Mouse (Mus musculus): ENCODE data around the gene Rap1gap. TPM values are rescaled to one million over a fixed set of nuclear protein-coding genes. Genes with fewer than 3 reads are reported as not detected.

The Rap1gap gene
- polyA plus RNA-seq, 1 experiment from 2014 or later: 5.7 TPM

- 7% methylated on average over 11 of the region's 11 CpGs for WGBS
- ATAC-seq (replicated peaks; ENCODE audit: insufficient number of reproducible peaks, low FRiP score, low TSS enrichment, low read depth) (no peak), DNase-seq (ENCODE audit: low spot score) (peak; percentile 82)
- no peaks in the 10 kb centered on the region for H3K9me3 ChIP-seq (replicated peaks; ENCODE audit: control insufficient read depth, low read length)
- H3K27ac ChIP-seq (replicated peaks; ENCODE audit: low read depth, low read length): no peak overlapping the region
- no peak overlapping the region for H3K9ac ChIP-seq (replicated peaks; ENCODE audit: low read length)
- H3K36me3 ChIP-seq (replicated peaks; ENCODE audit: control insufficient read depth, insufficient read depth, low read depth, low read length): no peaks in the 10 kb centered on the region
- H3K4me2 ChIP-seq (ENCODE audit: low read depth, low read length): no peak overlapping the region
- peaks cover 14% of the 10 kb centered on the region for H3K27me3 ChIP-seq (ENCODE audit: control insufficient read depth, insufficient read depth, low read length)
- H3K4me3 ChIP-seq (ENCODE audit: low read depth, low read length): no peak overlapping the region
- H3K4me1 ChIP-seq (ENCODE audit: control insufficient read depth, insufficient read depth, low read length): no peaks in the 10 kb centered on the region; the same call in 1 of the 2 replicates
Observed at GRCm38 (mm10) chr4:137676057-137676456, 11.5 kb downstream of the Rap1gap start.

DNA sequence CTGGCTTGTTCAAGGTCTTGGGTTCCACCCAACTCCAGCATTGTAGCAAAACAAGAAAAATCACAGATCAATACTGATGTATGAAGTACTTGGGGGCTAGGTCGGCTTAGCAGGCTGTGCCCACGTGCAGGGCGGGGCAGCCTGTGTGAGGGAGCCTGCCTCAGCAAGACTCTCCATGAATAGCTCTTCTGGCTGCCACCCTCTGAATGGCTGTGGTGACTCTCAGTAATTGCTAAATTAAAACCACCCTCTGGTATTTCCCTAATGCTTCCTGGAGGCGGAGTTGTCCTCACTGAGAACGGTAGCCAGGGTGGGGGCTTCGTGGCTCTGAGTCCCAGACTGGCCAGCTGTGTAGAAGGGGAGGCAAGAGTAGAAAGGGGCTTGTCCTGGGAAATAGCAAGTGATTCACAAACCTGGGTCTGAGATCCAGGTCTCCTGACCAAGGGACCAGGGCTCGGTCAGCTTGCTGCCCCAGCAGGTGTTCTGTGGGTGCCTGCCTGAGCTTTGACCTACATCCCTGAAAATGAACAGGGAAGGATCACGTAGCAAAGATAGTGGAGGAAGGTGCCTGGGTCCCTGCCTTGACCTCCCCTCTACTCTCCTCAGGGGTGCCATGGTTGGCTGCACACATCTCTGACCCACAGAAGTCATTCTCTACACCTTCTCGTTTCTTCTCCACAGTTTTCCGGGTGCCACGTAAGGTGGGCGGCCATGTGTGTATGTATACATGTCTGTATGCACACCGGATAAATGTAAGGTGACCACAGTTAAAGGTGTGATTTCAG lies 12.4 kb downstream of the Rap1gap start:
- Histone ChIP-seq H3K4me3 (ENCODE audit: low read depth, low read length) (no peak overlapping the region), H3K9ac (replicated peaks; ENCODE audit: low read length) (no peak overlapping the region), H3K27me3 (ENCODE audit: control insufficient read depth, insufficient read depth, low read length) (peaks cover 21% of the 10 kb centered on the region), H3K4me1 (ENCODE audit: control insufficient read depth, insufficient read depth, low read length) (no peaks in the 10 kb centered on the region; the same call in 1 of the 2 replicates), H3K9me3 (replicated peaks; ENCODE audit: control insufficient read depth, low read length) (no peaks in the 10 kb centered on the region), H3K36me3 (replicated peaks; ENCODE audit: control insufficient read depth, insufficient read depth, low read depth, low read length) (no peaks in the 10 kb centered on the region), H3K4me2 (ENCODE audit: low read depth, low read length) (no peak overlapping the region), H3K27ac (replicated peaks; ENCODE audit: low read depth, low read length) (no peak overlapping the region)
- WGBS: 63% methylated on average over 13 of the region's 13 CpGs
- DNase-seq (ENCODE audit: low spot score): peak; percentile 21
- ATAC-seq (replicated peaks; ENCODE audit: insufficient number of reproducible peaks, low FRiP score, low TSS enrichment, low read depth): no peak

GRCm38 (mm10) chr4:137677906-137678305 lies 13.4 kb downstream of the Rap1gap start:
- peaks cover 31% of the 10 kb centered on the region for H3K27me3 ChIP-seq (ENCODE audit: control insufficient read depth, insufficient read depth, low read length)
- no peak overlapping the region for H3K9ac ChIP-seq (replicated peaks; ENCODE audit: low read length)
- WGBS: 86% methylated on average over 5 of the region's 5 CpGs

GRCm38 (mm10) chr4:137678568-137678967 lies 14.0 kb downstream of the Rap1gap start:
- Histone ChIP-seq H3K4me2 (ENCODE audit: low read depth, low read length) (no peak overlapping the region), H3K27me3 (ENCODE audit: control insufficient read depth, insufficient read depth, low read length) (peaks cover 33% of the 10 kb centered on the region), H3K4me1 (ENCODE audit: control insufficient read depth, insufficient read depth, low read length) (no peaks in the 10 kb centered on the region; the same call in 1 of the 2 replicates), H3K9me3 (replicated peaks; ENCODE audit: control insufficient read depth, low read length) (no peaks in the 10 kb centered on the region), H3K27ac (replicated peaks; ENCODE audit: low read depth, low read length) (no peak overlapping the region), H3K9ac (replicated peaks; ENCODE audit: low read length) (no peak overlapping the region), H3K36me3 (replicated peaks; ENCODE audit: control insufficient read depth, insufficient read depth, low read depth, low read length) (no peaks in the 10 kb centered on the region), H3K4me3 (ENCODE audit: low read depth, low read length) (no peak overlapping the region)
- WGBS: 75% methylated on average over 9 of the region's 9 CpGs
- ATAC-seq (replicated peaks; ENCODE audit: insufficient number of reproducible peaks, low FRiP score, low TSS enrichment, low read depth) (no peak), DNase-seq (ENCODE audit: low spot score) (no peak)

More at GRCm38 (mm10) chr4:137677906-137678305, 13.4 kb downstream of the Rap1gap start:
- H3K27ac ChIP-seq (replicated peaks; ENCODE audit: low read depth, low read length): no peak overlapping the region
- no peaks in the 10 kb centered on the region for H3K36me3 ChIP-seq (replicated peaks; ENCODE audit: control insufficient read depth, insufficient read depth, low read depth, low read length)
- H3K4me1 ChIP-seq (ENCODE audit: control insufficient read depth, insufficient read depth, low read length): no peaks in the 10 kb centered on the region; the same call in 1 of the 2 replicates
- H3K4me3 ChIP-seq (ENCODE audit: low read depth, low read length): no peak overlapping the region
- H3K4me2 ChIP-seq (ENCODE audit: low read depth, low read length): no peak overlapping the region
- no peak for ATAC-seq (replicated peaks; ENCODE audit: insufficient number of reproducible peaks, low FRiP score, low TSS enrichment, low read depth)
- no peak for DNase-seq (ENCODE audit: low spot score)
- no peaks in the 10 kb centered on the region for H3K9me3 ChIP-seq (replicated peaks; ENCODE audit: control insufficient read depth, low read length)

DNA sequence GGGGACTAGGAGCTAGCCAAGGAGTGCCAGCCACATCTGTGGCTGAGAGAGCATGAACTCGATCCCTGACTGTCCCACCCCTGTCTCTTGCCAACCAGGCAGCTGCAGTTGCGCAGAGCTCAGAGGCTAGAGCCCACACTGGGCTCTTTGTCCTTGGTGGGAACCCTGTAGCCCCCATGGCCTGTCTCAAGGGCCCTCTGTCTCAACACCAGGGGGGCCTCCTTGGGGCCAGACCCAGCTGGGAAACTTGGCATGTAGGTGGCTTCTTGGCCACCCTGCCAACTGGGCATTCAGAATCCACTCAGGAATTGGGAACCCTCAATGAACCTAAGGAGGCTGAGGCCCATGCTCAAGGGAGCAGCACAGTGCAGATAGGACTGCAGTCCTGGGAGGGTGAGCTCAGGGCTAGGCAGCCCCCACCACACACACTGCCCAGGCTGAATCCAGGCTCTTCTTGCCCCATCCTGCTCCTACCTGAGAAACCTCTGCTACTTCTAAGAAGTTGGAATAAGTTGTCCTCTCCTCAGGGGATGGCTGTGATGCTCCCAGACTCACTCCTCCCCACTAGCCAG lies 15.5 kb downstream of the Rap1gap start:
- H3K36me3 ChIP-seq (replicated peaks; ENCODE audit: control insufficient read depth, insufficient read depth, low read depth, low read length): no peaks in the 10 kb centered on the region
- H3K4me3 ChIP-seq (ENCODE audit: low read depth, low read length): no peak overlapping the region
- H3K4me1 ChIP-seq (ENCODE audit: control insufficient read depth, insufficient read depth, low read length): no peaks in the 10 kb centered on the region; the same call in 1 of the 2 replicates
- peaks cover 33% of the 10 kb centered on the region for H3K27me3 ChIP-seq (ENCODE audit: control insufficient read depth, insufficient read depth, low read length)
- no peak overlapping the region for H3K4me2 ChIP-seq (ENCODE audit: low read depth, low read length)
- DNase-seq (ENCODE audit: low spot score) (no peak), ATAC-seq (replicated peaks; ENCODE audit: insufficient number of reproducible peaks, low FRiP score, low TSS enrichment, low read depth) (no peak)
- 69% methylated on average over 2 of the region's 2 CpGs for WGBS
- H3K27ac ChIP-seq (replicated peaks; ENCODE audit: low read depth, low read length): no peak overlapping the region
- no peak overlapping the region for H3K9ac ChIP-seq (replicated peaks; ENCODE audit: low read length)
- H3K9me3 ChIP-seq (replicated peaks; ENCODE audit: control insufficient read depth, low read length): no peaks in the 10 kb centered on the region

DNA sequence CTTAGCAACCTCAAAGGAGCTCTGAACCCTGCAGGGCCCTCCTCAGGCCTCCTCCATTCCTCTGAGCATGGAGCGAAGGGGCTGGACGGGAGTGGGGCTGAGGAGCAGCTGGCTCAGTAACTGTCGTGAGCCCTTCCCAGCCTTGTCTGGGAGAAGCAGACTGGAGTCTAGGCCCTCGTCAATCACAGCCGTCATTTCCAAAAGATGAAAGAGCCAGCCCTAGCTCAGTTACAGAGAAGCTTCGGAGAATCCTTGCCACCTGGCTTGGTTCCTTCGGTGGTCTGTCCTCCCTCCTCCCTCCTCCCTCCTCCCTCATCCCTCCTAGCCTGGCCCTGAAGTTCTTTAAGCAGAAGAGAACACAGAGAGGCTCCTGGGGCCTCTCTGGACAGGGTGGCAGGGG lies 16.2 kb downstream of the Rap1gap start:
- 27% methylated on average over 7 of the region's 7 CpGs for WGBS
- Histone ChIP-seq H3K4me3 (ENCODE audit: low read depth, low read length) (no peak overlapping the region), H3K4me1 (ENCODE audit: control insufficient read depth, insufficient read depth, low read length) (no peaks in the 10 kb centered on the region; the same call in 1 of the 2 replicates), H3K9ac (replicated peaks; ENCODE audit: low read length) (no peak overlapping the region), H3K36me3 (replicated peaks; ENCODE audit: control insufficient read depth, insufficient read depth, low read depth, low read length) (no peaks in the 10 kb centered on the region), H3K27me3 (ENCODE audit: control insufficient read depth, insufficient read depth, low read length) (peaks cover 33% of the 10 kb centered on the region), H3K27ac (replicated peaks; ENCODE audit: low read depth, low read length) (no peak overlapping the region), H3K4me2 (ENCODE audit: low read depth, low read length) (no peak overlapping the region), H3K9me3 (replicated peaks; ENCODE audit: control insufficient read depth, low read length) (no peaks in the 10 kb centered on the region)
- ATAC-seq (replicated peaks; ENCODE audit: insufficient number of reproducible peaks, low FRiP score, low TSS enrichment, low read depth) (no peak), DNase-seq (ENCODE audit: low spot score) (no peak)

DNA sequence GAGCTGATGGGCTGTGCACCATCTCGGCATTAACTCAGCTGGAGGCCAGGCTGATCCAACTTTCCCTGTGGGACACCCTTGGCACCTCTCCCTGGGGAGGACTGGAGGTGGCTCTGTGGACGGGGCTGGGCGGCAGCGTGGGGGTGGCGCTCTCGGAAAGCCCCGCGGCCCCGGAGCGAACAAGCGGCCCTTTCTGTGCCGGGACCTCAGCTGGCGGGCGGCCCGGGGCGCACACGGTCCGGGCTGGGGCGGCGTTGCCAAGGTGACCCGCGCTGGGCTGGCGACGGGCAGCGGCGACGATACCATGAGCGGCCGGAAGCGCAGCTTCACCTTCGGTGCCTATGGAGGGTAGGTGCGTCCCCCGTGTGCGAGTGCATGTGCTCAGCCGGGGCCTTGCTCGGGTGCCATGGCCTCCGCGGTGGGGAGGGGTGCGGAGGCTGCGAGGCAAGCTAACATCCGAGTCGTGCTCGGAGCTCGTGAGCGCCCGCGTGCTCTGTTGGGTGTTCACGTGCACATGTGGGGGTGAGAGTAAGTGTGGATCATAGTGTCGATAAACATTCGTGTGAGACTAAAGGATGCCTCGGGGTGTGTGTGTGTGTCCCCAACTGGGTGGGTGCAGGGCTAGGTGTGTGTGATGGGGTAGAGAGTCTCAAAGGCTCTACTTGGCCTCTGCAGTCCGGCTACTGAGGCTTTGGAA lies 17.0 kb downstream of the Rap1gap start:
- Histone ChIP-seq H3K27ac (replicated peaks; ENCODE audit: low read depth, low read length) (no peak overlapping the region), H3K9me3 (replicated peaks; ENCODE audit: control insufficient read depth, low read length) (no peaks in the 10 kb centered on the region), H3K27me3 (ENCODE audit: control insufficient read depth, insufficient read depth, low read length) (peaks cover 33% of the 10 kb centered on the region), H3K9ac (replicated peaks; ENCODE audit: low read length) (0 out of 2 replicates have a peak overlapping the region, but pooled peaks have one; percentile 5), H3K4me2 (ENCODE audit: low read depth, low read length) (peak overlapping the region; percentile 71), H3K36me3 (replicated peaks; ENCODE audit: control insufficient read depth, insufficient read depth, low read depth, low read length) (no peaks in the 10 kb centered on the region), H3K4me3 (ENCODE audit: low read depth, low read length) (peak overlapping the region; percentile 29), H3K4me1 (ENCODE audit: control insufficient read depth, insufficient read depth, low read length) (no peaks in the 10 kb centered on the region; the same call in 1 of the 2 replicates)
- DNase-seq (ENCODE audit: low spot score) (peak; percentile 21), ATAC-seq (replicated peaks; ENCODE audit: insufficient number of reproducible peaks, low FRiP score, low TSS enrichment, low read depth) (no peak)
- WGBS: 5% methylated on average over 52 of the region's 52 CpGs

Measured in embryonic facial prominence, embryonic 11.5 days (tissue).